Mouse (Mus musculus) bone marrow, adult 2 months (tissue): Measurements from ENCODE around the gene Pou6f1. TPM values are rescaled to one million over a fixed set of nuclear protein-coding genes. Genes with fewer than 3 reads are reported as not detected.
A peak's percentile ranks its signal among the peaks of the same experiment; 100 is the strongest.
"Not testable (repeated sequence)": the region's sequence is repeated elsewhere in the genome, so short reads cannot be mapped to it uniquely, and the experiment has no call there.

ENCODE experiments used
- H3K27ac ChIP-seq: fragments of 200-500 bp; 2 replicates; pipeline ENCODE4 v1.5.1; 2012; ENCODE audit warnings: low read depth, mild to moderate bottlenecking, control low read depth, inconsistent platforms, low read length; ENCODE audit not compliant: control insufficient read depth, poor library complexity, insufficient read depth
- H3K4me1 ChIP-seq: fragments of 200-500 bp; 2 replicates; pipeline ENCODE4 v1.6.1; 2011; ENCODE audit warnings: low read length; ENCODE audit not compliant: control insufficient read depth, insufficient read depth
- H3K4me3 ChIP-seq: fragments of 200-500 bp; replicated peaks from 2 replicates; pipeline ENCODE3; 2011; ENCODE audit warnings: mild to moderate bottlenecking, low read depth, low read length, control low read depth; ENCODE audit not compliant: control insufficient read depth
- CTCF ChIP-seq: fragments of 200-500 bp; IDR thresholded peaks from 2 replicates; pipeline ENCODE4 v1.5.1; 2011; ENCODE audit warnings: low read length, control low read depth; ENCODE audit not compliant: control insufficient read depth, insufficient read depth
- POLR2A ChIP-seq: fragments of 200-500 bp; IDR thresholded peaks from 2 replicates; pipeline ENCODE4 v1.6.1; 2011; ENCODE audit warnings: low read depth, mild to moderate bottlenecking, control low read depth, low read length, borderline replicate concordance; ENCODE audit not compliant: control insufficient read depth
- WGBS: fragments of 180-500 bp; shearing (Covaris S2); methylation state at CpG from one replicate; pipeline ENCODE4 v1.1.7; 2018; 5-methylcytosine and 5-hydroxymethylcytosine counted together
- polyA plus RNA-seq: library from polyadenylated mRNA; stranded (reverse); fragments of >200 nt; gene quantifications from 2 replicates; pipeline ENCODE4 v1.2.4, GENCODE M21; 2011; ENCODE audit warnings: low replicate concordance; ENCODE audit not compliant: missing spikeins, insufficient read depth, insufficient read length

The Pou6f1 gene
- polyA plus RNA-seq, 1 experiment, result 7.7 TPM

GRCm38 (mm10) chr15:100624435-100624834, 24.7 kb upstream of the Pou6f1 start:
- Histone ChIP-seq H3K4me3 (no peak overlapping the region), H3K4me1 (0 out of 2 replicates have a peak, but pooled peaks cover 1% of the 10 kb centered on the region), H3K27ac (no peak overlapping the region)
- WGBS, result 89% methylated on average over 3 of the region's 3 CpGs
- TF ChIP-seq POLR2A, result no peak
- TF ChIP-seq CTCF, result no peak

GRCm38 (mm10) chr15:100623754-100624153, 24.0 kb upstream of the Pou6f1 start:
- Histone ChIP-seq H3K4me3 (no peak overlapping the region), H3K27ac (no peak overlapping the region), H3K4me1 (0 out of 2 replicates have a peak, but pooled peaks cover 1% of the 10 kb centered on the region)
- TF ChIP-seq POLR2A (no peak), CTCF (no peak)
- 90% methylated on average over 9 of the region's 9 CpGs for WGBS

GRCm38 (mm10) chr15:100622164-100622563, 22.4 kb upstream of the Pou6f1 start:
- H3K27ac ChIP-seq, result no peak overlapping the region; the same call in 1 of the 2 replicates
- H3K4me1 ChIP-seq, result 0 out of 2 replicates have a peak, but pooled peaks cover 1% of the 10 kb centered on the region
- TF ChIP-seq CTCF, result no peak
- TF ChIP-seq POLR2A, result no peak
- no peak overlapping the region for H3K4me3 ChIP-seq
- 21% methylated on average over 7 of the region's 7 CpGs for WGBS

GRCm38 (mm10) chr15:100621671-100622070, 21.9 kb upstream of the Pou6f1 start:
- H3K4me1 ChIP-seq, H3K4me3 ChIP-seq, H3K27ac ChIP-seq: not testable (repeated sequence)

GRCm38 (mm10) chr15:100619200-100619599, 19.4 kb upstream of the Pou6f1 start:
- 45% methylated on average over 7 of the region's 7 CpGs for WGBS
- peaks cover 5% of the 10 kb centered on the region; the same call in 1 of the 2 replicates for H3K4me1 ChIP-seq
- no peak for TF ChIP-seq CTCF
- no peak for TF ChIP-seq POLR2A
- no peak overlapping the region for H3K27ac ChIP-seq
- no peak overlapping the region for H3K4me3 ChIP-seq

More at GRCm38 (mm10) chr15:100621671-100622070, 21.9 kb upstream of the Pou6f1 start:
- WGBS, result 58% methylated on average over 9 of the region's 9 CpGs

GRCm38 (mm10) chr15:100616221-100616620, 16.4 kb upstream of the Pou6f1 start:
- peak overlapping the region; percentile 96 for H3K27ac ChIP-seq
- TF ChIP-seq POLR2A, result no peak
- no peak for TF ChIP-seq CTCF
- under 1% methylated on average over 19 of the region's 19 CpGs for WGBS
- peaks cover 5% of the 10 kb centered on the region; the same call in 1 of the 2 replicates for H3K4me1 ChIP-seq
- peak overlapping the region; percentile 65 for H3K4me3 ChIP-seq

GRCm38 (mm10) chr15:100615825-100616220, 16.0 kb upstream of the Pou6f1 start:
- TF ChIP-seq CTCF (no peak), POLR2A (no peak; the same call in 1 of the 2 replicates)
- peak overlapping the region; percentile 65 for H3K4me3 ChIP-seq
- peaks cover 5% of the 10 kb centered on the region; the same call in 1 of the 2 replicates for H3K4me1 ChIP-seq
- under 1% methylated on average over 37 of the region's 43 CpGs for WGBS
- H3K27ac ChIP-seq, result peak overlapping the region; percentile 96

- Histone ChIP-seq H3K4me1 (peaks cover 5% of the 10 kb centered on the region; the same call in 1 of the 2 replicates), H3K27ac (peak within 1 kb of the TSS; percentile 96), H3K4me3 (peak within 1 kb of the TSS; percentile 91)
- WGBS, result under 1% methylated on average over 98 of the region's 99 CpGs
- TF ChIP-seq POLR2A, result peak; percentile 93
- TF ChIP-seq CTCF, result no peak
Measured at GRCm38 (mm10) chr15:100614996-100615824, 15.4 kb upstream of the Pou6f1 start, which contains the start of gene Dazap2. Gene Dazap2, plus strand, starts transcription at chr15:100615349.
